Mouse (Mus musculus) embryonic fibroblast, embryonic 13.5 days (primary cell): ENCODE results near the gene Car3.

ENCODE experiments used
- CTCF ChIP-seq: IDR thresholded peaks from 2 replicates; pipeline ENCODE4 v1.5.1; 2011; ENCODE audit warnings: mild to moderate bottlenecking, control low read depth, low read length, moderate library complexity, borderline replicate concordance; ENCODE audit not compliant: insufficient read depth
- POLR2A ChIP-seq: IDR thresholded peaks from 2 replicates; pipeline ENCODE4 v1.6.1; 2011; ENCODE audit warnings: low read depth, mild to moderate bottlenecking, control low read depth, low read length, moderate library complexity

- TF ChIP-seq POLR2A (no peak), CTCF (no peak)
Measured at GRCm38 (mm10) chr3:14863022-14863711, at the start of gene Car3.
